Mouse (Mus musculus) gastrocnemius, postnatal 14 days (tissue): ENCODE measurements around the gene Olfr432. TPM values are rescaled to one million over a fixed set of nuclear protein-coding genes. Genes with fewer than 3 reads are reported as not detected.
A peak's percentile ranks its signal among the peaks of the same experiment; 100 is the strongest.
"Not testable (repeated sequence)": the region's sequence is repeated elsewhere in the genome, so short reads cannot be mapped to it uniquely, and the experiment has no call there.

Source experiments
- DNase-seq: peaks from one replicate; pipeline ENCODE4 v3.0.0; 2021; ENCODE audit warnings: mixed read lengths
- intact Hi-C: fragments of 180-260 bp; cut with DNase I; formaldehyde crosslinking; loops from one replicate; pipeline ENCODE4 v1.15.1; 2025; ENCODE audit warnings: low total_unique reads
- long read RNA-seq, 2 experiments: library from polyadenylated mRNA; stranded (forward); transcript quantifications; one replicate each; pipeline ENCODE4 v2.0.0; 2021
- total RNA-seq, 2 experiments: library from RNA; stranded (reverse); gene quantifications; 2 replicates each; pipeline ENCODE4 v1.2.3; 2021

Gene Olfr432
- total RNA-seq, result not detected
- long read RNA-seq, experiment 1, result 0 reads
- long read RNA-seq, experiment 2, result 0 reads

DNA sequence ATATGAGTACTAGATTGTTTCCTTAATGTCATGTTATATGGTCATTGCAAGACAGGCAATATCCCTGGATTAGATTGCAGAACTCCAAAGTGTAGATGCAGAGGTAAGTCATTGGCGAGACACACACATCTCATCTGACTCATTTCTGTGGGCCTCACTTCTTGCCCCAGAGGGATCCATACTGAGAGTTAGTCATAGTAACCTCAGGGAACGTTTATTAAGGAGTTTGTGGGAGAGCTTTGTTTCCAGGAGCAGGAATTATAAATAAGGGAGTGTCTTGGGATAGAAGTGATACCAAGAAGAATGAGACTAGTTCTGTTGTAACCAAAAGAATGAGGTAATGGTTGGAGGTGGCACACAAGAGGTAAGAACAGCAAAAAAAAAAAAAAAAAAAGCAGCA is at the start of gene Olfr432:
Gene Olfr432, plus strand, starts transcription at position 313 of the 400 bp plus-strand sequence.
- intact Hi-C loops, result no loop called here

DNA sequence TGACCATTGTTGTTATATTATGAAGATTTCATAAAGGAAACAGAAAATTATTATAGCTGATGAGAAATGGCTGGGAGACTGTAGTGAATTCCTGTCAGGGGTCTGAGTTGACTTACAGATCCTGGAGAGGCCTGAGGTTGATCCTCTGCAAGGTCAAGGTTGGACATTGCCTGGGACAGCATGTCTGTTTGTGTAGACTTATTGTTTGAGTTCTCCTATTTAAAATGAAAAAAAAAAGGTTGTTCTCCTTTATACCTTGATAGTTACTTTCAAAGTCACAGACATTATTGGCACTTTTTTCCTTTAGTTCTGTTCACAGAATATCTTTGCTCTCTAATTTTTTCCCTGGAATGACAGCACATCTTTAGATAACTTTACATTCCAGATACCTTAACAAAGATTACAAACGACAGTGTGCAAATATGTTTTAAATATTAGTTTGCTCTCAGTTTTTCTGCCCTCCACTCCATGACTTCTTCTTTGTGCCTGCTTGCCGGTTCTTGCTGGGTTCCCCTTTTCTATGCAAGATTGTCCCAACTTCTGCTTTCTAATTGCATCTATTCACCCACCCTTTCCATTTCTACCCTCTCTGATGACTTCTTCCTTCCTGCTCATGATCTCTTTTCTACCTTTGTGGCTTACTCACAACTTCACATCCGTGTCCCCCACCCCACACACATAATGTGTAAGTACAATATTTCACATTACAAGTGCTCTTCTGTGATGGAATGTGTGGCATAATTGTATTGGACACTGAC is 44.5 kb upstream of the Olfr432 start:
- DNase-seq, intact Hi-C loops: not testable (repeated sequence)

More for the DNA sequence above, at the start of gene Olfr432:
- DNase-seq, result no peak

- intact Hi-C loops, DNase-seq: not testable (repeated sequence)
Observed at GRCm38 (mm10) chr1:174007050-174007449, 42.0 kb upstream of the Olfr432 start.

DNA sequence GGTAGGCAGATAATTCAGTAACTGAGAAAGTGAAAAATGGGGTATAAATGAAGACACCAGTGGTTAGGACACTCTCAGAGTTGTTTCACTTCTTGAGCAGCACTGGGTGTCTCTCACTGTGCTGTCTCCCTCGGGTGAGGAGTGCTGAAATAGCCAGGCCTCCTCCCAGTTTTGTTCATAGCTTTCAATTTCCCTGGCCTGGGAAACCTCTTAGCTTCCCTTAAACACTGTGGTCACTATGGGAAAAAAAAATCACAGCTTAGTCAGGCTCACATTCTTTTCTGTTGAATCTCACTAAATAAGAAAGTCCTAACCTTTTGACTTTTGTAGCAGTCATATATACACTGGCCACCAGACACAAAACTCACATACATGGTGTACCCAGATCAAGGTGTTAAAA is 17.3 kb upstream of the Olfr432 start, which contains the start of gene Ifi205:
Gene Ifi205, minus strand, starts transcription at position 113 of the 400 bp plus-strand sequence.
- intact Hi-C loops, result no loop called here
- DNase-seq, result no peak

DNA sequence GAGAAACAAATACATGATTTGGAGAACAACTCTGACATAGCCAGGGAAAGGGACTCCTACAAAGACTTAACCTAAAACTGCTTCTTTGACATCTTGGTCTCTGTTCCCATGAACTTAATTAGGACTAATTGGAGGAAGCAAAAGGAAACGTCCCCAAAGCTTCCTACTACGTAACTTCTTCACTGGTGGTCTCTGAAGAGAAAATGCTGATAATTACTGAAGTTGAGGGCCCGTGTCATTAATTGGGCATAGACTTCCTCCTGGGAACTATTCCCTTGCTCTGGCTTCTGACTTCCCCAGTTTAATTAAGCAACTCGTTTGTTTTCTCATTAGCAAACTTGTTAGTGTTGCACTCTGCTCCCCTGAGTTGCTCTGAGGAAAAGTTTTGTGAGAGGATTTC is 13.2 kb upstream of the Olfr432 start:
- DNase-seq, result no peak
- intact Hi-C loops, result no loop called here

DNA sequence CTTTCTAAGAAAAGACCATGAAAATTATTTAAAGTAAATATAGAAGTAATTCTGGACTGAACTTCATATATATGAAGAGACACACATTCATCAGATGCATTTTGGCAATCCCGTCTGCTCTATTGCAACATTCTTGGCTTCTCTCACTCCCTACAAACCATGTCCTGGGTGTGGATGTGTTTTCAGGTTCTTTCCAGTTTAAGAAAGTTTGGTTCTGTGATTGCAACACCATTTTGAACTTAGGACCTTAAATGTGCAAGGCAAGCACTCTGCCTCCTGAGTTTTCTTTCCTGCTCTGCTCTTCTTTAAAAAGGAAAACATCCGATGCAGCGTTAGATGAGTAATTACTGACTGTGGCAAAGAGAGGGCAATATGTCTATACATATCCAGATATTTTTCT is 10.5 kb upstream of the Olfr432 start:
- intact Hi-C loops, result no loop called here
- DNase-seq, result no peak

GRCm38 (mm10) chr1:174040523-174041177 is 8.4 kb upstream of the Olfr432 start, which contains the start of gene Olfr433:
Gene Olfr433, plus strand, starts transcription at chr1:174040705.
- peak; percentile 54 for DNase-seq
- intact Hi-C loops, result no loop called here

DNA sequence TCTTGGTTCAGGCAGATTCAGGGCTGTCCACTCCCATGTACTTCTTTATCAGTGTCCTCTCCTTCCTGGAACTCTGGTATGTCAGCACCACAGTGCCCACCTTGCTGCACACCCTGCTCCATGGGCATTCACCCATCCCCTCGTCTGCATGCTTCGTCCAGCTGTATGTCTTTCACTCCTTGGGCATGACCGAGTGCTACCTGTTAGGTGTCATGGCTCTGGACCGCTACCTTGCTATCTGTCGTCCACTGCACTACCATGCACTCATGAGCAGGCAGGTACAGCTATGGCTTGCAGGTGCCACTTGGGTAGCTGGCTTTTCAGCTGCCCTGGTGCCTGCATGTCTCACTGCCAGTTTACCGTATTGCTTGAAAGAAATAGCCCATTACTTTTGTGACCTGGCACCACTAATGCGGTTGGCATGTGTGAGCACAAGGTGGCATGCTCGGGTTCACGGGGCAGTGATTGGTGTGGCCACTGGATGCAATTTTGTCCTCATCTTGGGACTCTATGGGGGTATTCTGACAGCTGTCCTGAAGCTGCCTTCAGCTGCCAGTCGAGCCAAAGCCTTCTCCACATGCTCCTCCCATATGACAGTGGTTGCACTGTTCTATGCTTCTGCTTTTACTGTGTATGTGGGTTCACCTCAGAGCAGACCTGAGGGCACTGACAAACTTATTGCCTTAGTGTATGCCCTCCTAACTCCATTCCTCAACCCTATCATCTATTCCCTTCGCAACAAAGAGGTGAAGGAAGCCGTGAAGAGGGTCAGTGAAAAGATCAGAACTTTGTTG is 6.7 kb upstream of the Olfr432 start:
- DNase-seq, intact Hi-C loops: not testable (repeated sequence)

DNA sequence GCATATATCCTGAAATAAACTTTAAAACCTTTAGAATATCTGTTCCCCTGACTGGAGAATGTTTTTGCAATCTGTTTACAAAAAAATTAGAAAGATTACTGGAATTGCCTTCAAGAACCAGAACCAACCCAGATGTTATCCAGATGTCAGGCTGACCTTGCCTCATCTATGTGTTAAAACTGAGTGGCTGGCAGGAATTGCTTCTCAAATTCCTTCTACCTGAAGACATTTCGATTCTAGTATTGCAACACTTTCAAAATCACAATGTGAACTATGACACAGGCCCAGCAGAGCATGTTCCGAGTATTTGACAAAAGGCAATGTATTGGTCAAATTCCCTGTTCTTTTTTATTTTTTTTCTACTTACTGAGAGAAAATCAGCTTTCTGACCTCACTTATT is 4.6 kb upstream of the Olfr432 start:
- intact Hi-C loops, result no loop called here
- no peak for DNase-seq

GRCm38 (mm10) chr1:174048227-174048626 is 778 bp upstream of the Olfr432 start:
- DNase-seq, intact Hi-C loops: not testable (repeated sequence)

- DNase-seq, intact Hi-C loops: not testable (repeated sequence)
Observed at GRCm38 (mm10) chr1:174049357-174049756, 352 bp downstream of the Olfr432 start.

- intact Hi-C loops, result no loop called here
- no peak for DNase-seq
Observed at GRCm38 (mm10) chr1:174050532-174050931, 1.5 kb downstream of the Olfr432 start.

DNA sequence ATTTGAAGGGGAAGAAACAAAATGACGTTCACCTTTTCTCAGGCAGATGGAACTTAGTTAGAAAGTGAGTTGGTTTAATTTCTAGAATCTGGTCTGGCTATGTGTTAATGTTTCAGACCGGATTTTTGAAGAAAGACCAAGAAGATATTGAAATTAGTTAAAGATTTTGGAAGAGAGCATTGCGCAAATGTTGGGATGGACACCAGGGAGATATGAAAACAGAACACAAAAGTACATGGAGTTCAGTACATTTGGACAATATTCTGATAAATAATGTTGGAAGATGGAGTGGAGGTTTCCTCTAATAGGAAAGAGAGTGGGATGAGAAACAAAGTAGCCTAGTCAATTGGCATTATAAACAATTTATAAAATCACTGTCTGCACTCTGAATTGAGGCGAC is 2.5 kb downstream of the Olfr432 start:
- DNase-seq, result no peak
- intact Hi-C loops, result no loop called here

DNA sequence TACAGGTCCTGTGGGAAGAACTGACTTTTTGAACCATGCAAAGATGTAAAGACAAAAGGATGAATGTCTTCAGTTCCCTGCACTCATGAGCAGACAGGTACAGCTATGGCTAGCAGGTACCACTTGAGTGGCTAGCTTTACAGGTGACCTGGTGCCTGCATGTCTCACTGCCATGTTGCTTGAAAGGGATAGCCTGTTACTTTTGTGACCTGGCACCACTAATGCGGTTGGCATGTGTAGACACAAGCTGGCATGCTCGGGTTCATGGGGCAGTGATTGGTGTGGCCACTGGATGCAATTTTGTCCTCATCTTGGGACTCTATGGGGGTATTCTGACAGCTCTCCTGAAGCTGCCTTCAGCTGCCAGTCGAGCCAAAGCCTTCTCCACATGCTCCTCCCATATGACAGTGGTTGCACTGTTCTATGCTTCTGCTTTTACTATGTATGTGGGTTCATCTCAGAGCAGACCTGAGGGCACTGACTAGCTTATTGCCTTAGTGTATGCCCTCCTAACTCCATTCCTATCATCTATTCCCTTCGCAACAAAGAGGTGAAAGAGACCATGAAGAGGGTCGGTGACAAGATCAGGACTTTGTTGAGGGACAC is 3.0 kb downstream of the Olfr432 start:
- intact Hi-C loops, result no loop called here
- no peak for DNase-seq

DNA sequence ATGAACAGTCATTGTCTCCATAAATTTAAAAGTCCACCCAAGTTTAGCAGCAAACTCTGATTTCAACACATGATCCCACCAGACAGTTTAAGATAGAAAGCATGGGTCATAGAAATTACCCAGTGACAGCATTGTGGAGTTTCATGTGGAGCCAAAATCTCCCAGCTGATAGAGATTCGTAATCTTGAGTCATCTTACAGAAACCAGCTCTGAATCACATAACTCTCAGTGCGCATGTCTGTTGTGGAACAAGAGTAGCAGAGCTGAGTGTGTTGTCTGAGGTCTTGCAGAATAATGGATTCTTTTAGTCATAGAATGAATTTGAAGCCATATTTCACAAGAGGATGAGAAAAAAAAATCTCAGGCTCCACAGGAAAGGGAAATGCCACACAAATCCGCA is 4.0 kb downstream of the Olfr432 start:
- DNase-seq, result no peak
- intact Hi-C loops, result no loop called here

DNA sequence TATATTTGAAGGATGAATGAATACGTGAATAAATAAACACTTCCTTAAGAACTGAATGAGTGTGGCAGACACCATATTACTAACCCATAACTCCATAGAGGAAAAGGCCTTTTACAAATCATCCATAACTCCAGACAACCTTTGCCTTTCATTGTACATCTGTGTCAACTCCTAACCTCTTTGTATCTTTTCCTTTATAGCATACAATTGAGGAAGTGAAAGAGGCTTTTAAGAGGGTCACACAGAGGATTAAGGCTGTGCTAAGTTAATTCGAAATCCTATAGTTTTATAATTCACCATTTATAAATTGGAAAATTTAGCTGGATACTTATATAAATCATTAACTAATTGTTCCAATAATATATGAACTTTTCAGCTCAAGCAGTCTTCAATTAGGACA is 6.2 kb downstream of the Olfr432 start:
- intact Hi-C loops, result no loop called here
- no peak for DNase-seq

DNA sequence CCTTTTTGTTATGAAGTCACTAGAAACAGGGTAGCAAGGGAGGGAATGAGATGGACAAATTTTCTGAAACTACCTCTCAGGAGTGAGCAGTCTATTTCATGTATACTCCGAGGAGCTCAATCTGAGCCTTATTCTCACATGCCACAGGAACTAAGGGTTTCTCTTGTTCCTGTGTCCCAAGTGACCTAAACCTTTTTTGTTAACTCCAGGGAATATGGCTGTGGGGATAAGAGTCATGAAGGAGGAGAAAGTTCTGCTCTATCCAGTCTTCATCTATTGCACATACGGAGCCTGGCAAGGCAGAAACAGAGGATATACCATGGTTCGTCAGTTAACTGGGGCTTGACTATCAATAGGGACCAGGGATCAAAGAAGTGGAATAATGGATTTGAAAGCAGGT is 17.3 kb downstream of the Olfr432 start, which contains the start of gene Olfr430:
Gene Olfr430, plus strand, starts transcription at position 301 of the 400 bp plus-strand sequence.
- DNase-seq, result no peak
- intact Hi-C loops, result no loop called here

DNA sequence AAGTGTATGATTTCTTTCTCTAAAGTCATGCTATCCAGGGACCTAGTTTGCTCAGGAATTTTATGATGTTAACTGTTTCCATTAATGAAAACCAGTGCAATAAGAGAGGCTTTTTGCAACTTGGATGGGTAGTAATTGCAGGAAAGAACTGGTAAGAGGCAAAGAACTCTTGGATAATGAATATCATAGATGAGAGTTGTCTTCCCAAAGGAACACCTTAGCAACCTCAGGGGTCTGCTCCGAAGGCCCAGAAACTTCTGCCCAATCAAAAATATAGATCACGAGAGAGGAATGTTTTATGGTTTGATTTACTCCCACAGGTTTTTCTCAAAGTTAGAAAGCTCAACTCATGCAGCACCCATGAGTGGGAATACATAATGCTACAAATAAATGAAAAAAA is 35.0 kb downstream of the Olfr432 start, which contains the start of gene Olfr429:
Gene Olfr429, plus strand, starts transcription at position 301 of the 400 bp plus-strand sequence.
- no peak for DNase-seq
- intact Hi-C loops, result no loop called here

DNA sequence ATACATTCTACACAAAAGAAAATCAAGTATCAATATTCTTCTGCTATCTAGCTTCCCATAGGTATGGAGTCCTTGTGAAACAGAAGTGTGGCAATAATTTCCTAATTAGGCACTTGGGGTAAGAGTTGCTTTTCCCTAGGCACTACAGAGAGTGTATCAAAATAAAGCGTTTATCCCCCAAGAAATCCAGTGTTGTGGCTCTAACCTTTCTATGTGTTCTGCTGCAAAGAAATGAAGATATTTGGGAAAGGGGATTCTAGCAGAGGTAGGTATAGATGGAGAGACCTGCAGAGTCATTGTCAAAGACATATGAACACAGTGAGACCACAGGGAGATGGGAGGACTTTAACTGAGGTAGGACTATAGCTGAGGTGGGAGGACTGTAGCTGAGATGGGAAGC is 47.6 kb downstream of the Olfr432 start, which contains the start of gene Olfr427:
Gene Olfr427, plus strand, starts transcription at position 301 of the 400 bp plus-strand sequence.
- intact Hi-C loops, result no loop called here
- no peak for DNase-seq
